Mouse (Mus musculus) neural tube, embryonic 12.5 days (tissue): ENCODE data around the gene Ppp1r15b. TPM values are rescaled to one million over a fixed set of nuclear protein-coding genes. Genes with fewer than 3 reads are reported as not detected.
A peak's percentile ranks its signal among the peaks of the same experiment; 100 is the strongest.

Source experiments
- ATAC-seq: fragments of 200-750 bp; cut with Nextera tagmentation; 2 replicates; pipeline ENCODE4 v1.8.0; 2017; ENCODE audit warnings: low read depth, mild to moderate bottlenecking, moderate TSS enrichment, moderate library complexity; ENCODE audit not compliant: low FRiP score
- H3K27ac ChIP-seq: fragments of 300-500 bp; sonication (generic); 2 replicates; pipeline ENCODE4 v1.5.1; 2016
- H3K27me3 ChIP-seq: fragments of 300-500 bp; sonication (generic); replicated peaks from 2 replicates; pipeline ENCODE4 v1.6.1; 2016; ENCODE audit warnings: mild to moderate bottlenecking
- H3K36me3 ChIP-seq: fragments of 300-500 bp; sonication (generic); 2 replicates; pipeline ENCODE4 v1.6.1; 2016; ENCODE audit warnings: mild to moderate bottlenecking
- H3K4me1 ChIP-seq: fragments of 300-500 bp; sonication (generic); 2 replicates; pipeline ENCODE4 v1.6.1; 2016
- H3K4me2 ChIP-seq: fragments of 300-500 bp; sonication (generic); replicated peaks from 2 replicates; pipeline ENCODE4 v1.6.1; 2016; ENCODE audit warnings: mild to moderate bottlenecking
- H3K4me3 ChIP-seq: fragments of 300-500 bp; sonication (generic); 2 replicates; pipeline ENCODE4 v1.5.1; 2016
- H3K9ac ChIP-seq: fragments of 300-500 bp; sonication (generic); 2 replicates; pipeline ENCODE4 v1.6.1; 2016; ENCODE audit warnings: mild to moderate bottlenecking
- H3K9me3 ChIP-seq: fragments of 300-500 bp; sonication (generic); 2 replicates; pipeline ENCODE4 v1.6.1; 2016; ENCODE audit warnings: mild to moderate bottlenecking
- WGBS: fragments of 180-500 bp; shearing (Covaris S2); methylation state at CpG from one replicate; pipeline ENCODE4 v1.1.7; 2016; 5-methylcytosine and 5-hydroxymethylcytosine counted together
- polyA plus RNA-seq: library from polyadenylated mRNA; unstranded; fragments of >200 nt; fragmentation: Nextera tagmentation; extraction: Ambion mirVana; gene quantifications from 2 replicates; pipeline ENCODE4 v1.2.1, GENCODE M21; 2016

The Ppp1r15b gene
- polyA plus RNA-seq, 1 experiment from 2014 or later: 45.8 TPM

- Histone ChIP-seq H3K9ac (no peak overlapping the region), H3K27me3 (no peaks in the 10 kb centered on the region), H3K4me1 (peaks cover 2% of the 10 kb centered on the region; the same call in 1 of the 2 replicates), H3K4me2 (no peak overlapping the region), H3K4me3 (no peak overlapping the region), H3K36me3 (no peaks in the 10 kb centered on the region), H3K9me3 (no peaks in the 10 kb centered on the region), H3K27ac (no peak overlapping the region)
- 60% methylated on average over 4 of the region's 4 CpGs for WGBS
- no peak for ATAC-seq
Observed at GRCm38 (mm10) chr1:133126365-133126740, 4.6 kb upstream of the Ppp1r15b start.

- Histone ChIP-seq H3K9ac (no peak overlapping the region), H3K27me3 (no peaks in the 10 kb centered on the region), H3K9me3 (no peaks in the 10 kb centered on the region), H3K4me3 (no peak overlapping the region), H3K27ac (no peak overlapping the region), H3K4me1 (peaks cover 5% of the 10 kb centered on the region; the same call in 1 of the 2 replicates), H3K36me3 (no peaks in the 10 kb centered on the region), H3K4me2 (no peak overlapping the region)
- no peak for ATAC-seq
- WGBS: 80% methylated on average over 9 of the region's 9 CpGs
Observed at GRCm38 (mm10) chr1:133127328-133127727, 3.6 kb upstream of the Ppp1r15b start.

- Histone ChIP-seq H3K4me1 (peaks cover 27% of the 10 kb centered on the region), H3K36me3 (no peaks in the 10 kb centered on the region), H3K27me3 (no peaks in the 10 kb centered on the region), H3K9me3 (no peaks in the 10 kb centered on the region), H3K4me3 (no peak overlapping the region), H3K27ac (no peak overlapping the region), H3K4me2 (peak overlapping the region; percentile 99), H3K9ac (no peak overlapping the region)
- 18% methylated on average over 16 of the region's 16 CpGs for WGBS
- ATAC-seq: no peak
Observed at GRCm38 (mm10) chr1:133129471-133130221, 1.3 kb upstream of the Ppp1r15b start.

GRCm38 (mm10) chr1:133131561-133131905, 590 bp downstream of the Ppp1r15b start:
- Histone ChIP-seq H3K4me1 (peaks cover 45% of the 10 kb centered on the region), H3K9me3 (no peaks in the 10 kb centered on the region), H3K27me3 (no peaks in the 10 kb centered on the region), H3K36me3 (peaks cover 2% of the 10 kb centered on the region; the same call in 1 of the 2 replicates), H3K9ac (peak overlapping the region; percentile 96), H3K4me3 (peak overlapping the region; percentile 97), H3K4me2 (peak overlapping the region; percentile 99), H3K27ac (peak overlapping the region; percentile 72)
- WGBS: under 1% methylated on average over 35 of the region's 35 CpGs
- ATAC-seq: no peak; the same call in 1 of the 2 replicates

GRCm38 (mm10) chr1:133131936-133132335, 993 bp downstream of the Ppp1r15b start:
- Histone ChIP-seq H3K36me3 (peaks cover 6% of the 10 kb centered on the region), H3K4me1 (peaks cover 45% of the 10 kb centered on the region), H3K9me3 (no peaks in the 10 kb centered on the region), H3K27ac (peak overlapping the region; percentile 72), H3K9ac (peak overlapping the region; percentile 96), H3K4me2 (peak overlapping the region; percentile 99), H3K27me3 (no peaks in the 10 kb centered on the region), H3K4me3 (peak overlapping the region; percentile 97)
- WGBS: 0% methylated on average over 11 of the region's 11 CpGs
- no peak for ATAC-seq

- peaks cover 13% of the 10 kb centered on the region for H3K36me3 ChIP-seq
- 12% methylated on average over 26 of the region's 26 CpGs for WGBS
- no peak for ATAC-seq
- no peaks in the 10 kb centered on the region for H3K27me3 ChIP-seq
- H3K9ac ChIP-seq: peak overlapping the region; percentile 96
- peaks cover 45% of the 10 kb centered on the region for H3K4me1 ChIP-seq
- H3K27ac ChIP-seq: no peak overlapping the region
- H3K9me3 ChIP-seq: no peaks in the 10 kb centered on the region
- peak overlapping the region; percentile 99 for H3K4me2 ChIP-seq
- peak overlapping the region; percentile 97 for H3K4me3 ChIP-seq
Observed at GRCm38 (mm10) chr1:133132388-133133326, 1.7 kb downstream of the Ppp1r15b start.

- ATAC-seq: no peak
- Histone ChIP-seq H3K4me2 (peak overlapping the region; percentile 99), H3K36me3 (peaks cover 20% of the 10 kb centered on the region), H3K4me1 (peaks cover 45% of the 10 kb centered on the region), H3K4me3 (peak overlapping the region; percentile 97), H3K9ac (peak overlapping the region; percentile 96), H3K9me3 (no peaks in the 10 kb centered on the region), H3K27me3 (no peaks in the 10 kb centered on the region), H3K27ac (no peak overlapping the region)
- 13% methylated on average over 2 of the region's 2 CpGs for WGBS
Observed at GRCm38 (mm10) chr1:133133425-133133824, 2.5 kb downstream of the Ppp1r15b start.

GRCm38 (mm10) chr1:133134071-133134470, 3.1 kb downstream of the Ppp1r15b start:
- peaks cover 45% of the 10 kb centered on the region for H3K4me1 ChIP-seq
- peak overlapping the region; percentile 99 for H3K4me2 ChIP-seq
- H3K27me3 ChIP-seq: no peaks in the 10 kb centered on the region
- ATAC-seq: no peak
- H3K9me3 ChIP-seq: no peaks in the 10 kb centered on the region
- peak overlapping the region; percentile 97 for H3K4me3 ChIP-seq
- peak overlapping the region; percentile 96 for H3K9ac ChIP-seq
- H3K36me3 ChIP-seq: peaks cover 26% of the 10 kb centered on the region
- 46% methylated on average over 4 of the region's 4 CpGs for WGBS
- no peak overlapping the region for H3K27ac ChIP-seq

- peak overlapping the region; percentile 40; the same call in 1 of the 2 replicates for H3K9ac ChIP-seq
- H3K27ac ChIP-seq: no peak overlapping the region
- H3K27me3 ChIP-seq: no peaks in the 10 kb centered on the region
- H3K36me3 ChIP-seq: peaks cover 32% of the 10 kb centered on the region
- no peak for ATAC-seq
- H3K4me2 ChIP-seq: peak overlapping the region; percentile 99
- no peaks in the 10 kb centered on the region for H3K9me3 ChIP-seq
- 58% methylated on average over 4 of the region's 4 CpGs for WGBS
- H3K4me1 ChIP-seq: peaks cover 45% of the 10 kb centered on the region
- peak overlapping the region; percentile 97 for H3K4me3 ChIP-seq
Observed at GRCm38 (mm10) chr1:133134881-133135280, 3.9 kb downstream of the Ppp1r15b start.

GRCm38 (mm10) chr1:133135808-133136207, 4.9 kb downstream of the Ppp1r15b start:
- H3K9ac ChIP-seq: no peak overlapping the region
- WGBS: 76% methylated on average over 5 of the region's 5 CpGs
- H3K4me2 ChIP-seq: peak overlapping the region; percentile 99
- H3K4me1 ChIP-seq: peaks cover 42% of the 10 kb centered on the region
- ATAC-seq: no peak
- peaks cover 41% of the 10 kb centered on the region for H3K36me3 ChIP-seq
- no peak overlapping the region for H3K27ac ChIP-seq
- no peaks in the 10 kb centered on the region for H3K27me3 ChIP-seq
- no peaks in the 10 kb centered on the region for H3K9me3 ChIP-seq
- H3K4me3 ChIP-seq: no peak overlapping the region

- Histone ChIP-seq H3K4me2 (no peak overlapping the region), H3K27me3 (no peaks in the 10 kb centered on the region), H3K27ac (no peak overlapping the region), H3K9me3 (no peaks in the 10 kb centered on the region), H3K36me3 (peaks cover 51% of the 10 kb centered on the region), H3K9ac (no peak overlapping the region), H3K4me3 (no peak overlapping the region), H3K4me1 (peaks cover 28% of the 10 kb centered on the region)
- no peak for ATAC-seq
- WGBS: 97% methylated on average over 1 of the region's 1 CpGs
Observed at GRCm38 (mm10) chr1:133138401-133138800, 7.5 kb downstream of the Ppp1r15b start.
